Mouse (Mus musculus) adrenal gland, postnatal 25 days (tissue): ENCODE measurements around the gene Lgr6. TPM values are rescaled to one million over a fixed set of nuclear protein-coding genes. Genes with fewer than 3 reads are reported as not detected.

Experiments
- DNase-seq: peaks from one replicate; pipeline ENCODE4 v3.0.0; 2021; ENCODE audit warnings: mixed read lengths
- long read RNA-seq: library from polyadenylated mRNA; stranded (forward); transcript quantifications from one replicate; pipeline ENCODE4 v2.0.0, GENCODE M21; 2021
- total RNA-seq: library from RNA; stranded (reverse); gene quantifications from 2 replicates; pipeline ENCODE4 v1.2.3, GENCODE M21; 2021

Gene Lgr6
- total RNA-seq: 2.2 and 2.4 TPM in 2 replicates
- long read RNA-seq, partial matches to known transcripts: 0 of 1 reads
- long read RNA-seq, other reads (novel, unspliced or antisense): 1 of 1 reads

- no peak for DNase-seq
These were observed at the start of gene Lgr6 for GRCm38 (mm10) chr1:135105124-135105523. Gene Lgr6 (minus strand): TSS chr1:135105276.

GRCm38 (mm10) chr1:135154411-135154959 lies 49.4 kb upstream of the Lgr6 start:
- DNase-seq: peak; percentile 58

GRCm38 (mm10) chr1:135154011-135154410 lies 48.9 kb upstream of the Lgr6 start:
- no peak for DNase-seq

GRCm38 (mm10) chr1:135148996-135149395 lies 43.9 kb upstream of the Lgr6 start:
- DNase-seq: no peak

GRCm38 (mm10) chr1:135148476-135148875 lies 43.4 kb upstream of the Lgr6 start:
- no peak for DNase-seq

- DNase-seq: no peak
These were observed 42.6 kb upstream of the Lgr6 start for GRCm38 (mm10) chr1:135147702-135148058.

GRCm38 (mm10) chr1:135146946-135147701 lies 42.0 kb upstream of the Lgr6 start:
- peak; percentile 89 for DNase-seq

GRCm38 (mm10) chr1:135146077-135146945 lies 41.2 kb upstream of the Lgr6 start, which contains the start of gene Arl8a:
Gene Arl8a (plus strand): TSS chr1:135146824.
- DNase-seq: peak; percentile 92

GRCm38 (mm10) chr1:135143940-135144339 lies 38.9 kb upstream of the Lgr6 start:
- DNase-seq: no peak

- no peak for DNase-seq
These were observed 37.4 kb upstream of the Lgr6 start for GRCm38 (mm10) chr1:135142452-135142851.

GRCm38 (mm10) chr1:135139906-135140305 lies 34.8 kb upstream of the Lgr6 start:
- no peak for DNase-seq

- DNase-seq: peak; percentile 51
These were observed 31.4 kb upstream of the Lgr6 start for GRCm38 (mm10) chr1:135136500-135136899.

GRCm38 (mm10) chr1:135135111-135135787 lies 30.2 kb upstream of the Lgr6 start:
- DNase-seq: no peak

GRCm38 (mm10) chr1:135133678-135134435 lies 28.8 kb upstream of the Lgr6 start:
- DNase-seq: no peak

GRCm38 (mm10) chr1:135132893-135133369 lies 27.9 kb upstream of the Lgr6 start:
- DNase-seq: no peak

- peak; percentile 79 for DNase-seq
These were observed 27.4 kb upstream of the Lgr6 start, which contains the start of gene Ptpn7 for GRCm38 (mm10) chr1:135132473-135132872. Gene Ptpn7 (plus strand): TSS chr1:135132700.

GRCm38 (mm10) chr1:135131560-135131959 lies 26.5 kb upstream of the Lgr6 start:
- DNase-seq: no peak

- DNase-seq: no peak
These were observed 26.0 kb upstream of the Lgr6 start for GRCm38 (mm10) chr1:135131034-135131433.

GRCm38 (mm10) chr1:135130376-135131018 lies 25.4 kb upstream of the Lgr6 start:
- DNase-seq: no peak

GRCm38 (mm10) chr1:135129543-135130183 lies 24.6 kb upstream of the Lgr6 start:
- no peak for DNase-seq
